Comparison of ENCODE assay signal across 11 mouse cellular contexts in the genomic region with DNA sequence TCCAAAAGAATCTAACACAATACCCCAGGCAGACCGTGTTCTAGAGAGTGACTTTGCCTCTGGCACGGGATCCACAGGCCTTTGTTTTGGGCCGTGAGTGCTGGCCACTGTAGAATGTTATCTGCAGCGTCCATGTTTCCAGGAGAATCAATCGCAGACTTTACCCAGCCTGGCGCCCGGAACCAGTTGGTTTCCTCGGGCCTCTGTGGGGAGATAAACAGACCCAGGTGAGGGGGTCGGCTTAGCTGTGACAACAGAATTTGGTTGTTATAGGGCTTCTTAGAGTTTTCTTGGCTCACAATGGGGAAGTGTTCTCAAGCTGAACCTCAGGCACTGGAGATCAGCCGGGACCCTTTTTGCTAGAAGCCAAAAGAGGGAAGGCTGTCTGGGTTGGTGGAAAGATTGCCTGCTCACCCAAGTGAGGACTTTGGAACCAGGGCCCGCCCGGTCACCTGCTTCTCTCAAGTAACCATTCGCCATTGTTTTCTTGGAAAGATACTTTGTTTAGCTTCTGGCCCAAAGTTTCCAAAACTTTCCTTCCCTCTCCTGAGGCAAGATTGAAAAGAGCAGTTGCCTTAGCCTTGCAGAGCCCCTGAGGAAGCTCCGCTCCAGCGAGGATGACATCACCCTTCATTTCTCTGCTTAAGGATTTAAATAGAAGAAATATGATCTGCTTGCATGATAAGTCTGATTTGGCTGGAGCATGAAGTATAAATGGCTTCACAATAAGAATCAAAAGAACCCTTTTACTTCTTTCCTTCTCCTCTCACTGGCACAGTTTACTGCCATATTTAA. TPM values are rescaled to one million over a fixed set of nuclear protein-coding genes. Genes with fewer than 3 reads are reported as not detected.
DNase-seq lines count a peak whose midpoint lies in the region; ATAC-seq and TF ChIP-seq lines count a peak whose summit lies in the region.
"Had no signal": no experiment of that assay in that cellular context is flagged by ENCODE, and none has a peak within 500 bp of the region (broad histone marks: within the 10 kb centered on the region; RNA-seq: fewer than 3 reads in every experiment).

No protein-coding gene starts in this region.

- whole genome bisulfite sequencing in liver, embryonic 16.5 days (ENCODE audit: insufficient replicate concordance): 22% methylated on average over 15 of the region's 15 CpGs

- peak; percentile 34 for ATAC-seq in common myeloid progenitor, adult 5-6 weeks (replicated peaks; ENCODE audit: low read depth, poor library complexity, severe bottlenecking)
- peak; percentile 5; the same call in 1 of the 2 replicates for ATAC-seq in liver, embryonic 16.5 days (ENCODE audit: low read depth)
- no peak for ATAC-seq in inflammation-experienced regulatory T-cells, adult 6 months

- peaks cover 20% of the 10 kb centered on the region for H3K27me3 ChIP-seq in liver, embryonic 16.5 days (ENCODE audit: control insufficient read depth, insufficient read depth, low read depth, low read length)

- no peak overlapping the region for H3K4me3 ChIP-seq in liver, embryonic 16.5 days (ENCODE audit: low read depth, low read length)
- no peak overlapping the region for H3K4me3 ChIP-seq in layer of hippocampus, adult 2 months
- H3K4me3 ChIP-seq: erythroblast, embryonic 14.5 days had no signal

- peak overlapping the region; percentile 10; the same call in 1 of the 2 replicates for H3K4me2 ChIP-seq in liver, embryonic 16.5 days (ENCODE audit: low read depth, low read length)

- DNase-seq in MEL-GATA-1-ER (ENCODE audit: extremely low read depth, low read depth): peak; percentile 57
- peak; percentile 67 for DNase-seq in kidney, adult 9 months
- DNase-seq in layer of hippocampus, adult 2 months (ENCODE audit: low spot score in 2 of 2): no peak
- DNase-seq in cerebellum, adult 9-11 months: no peak
- DNase-seq: adrenal gland, postnatal 14 days; cerebellum, adult 18-20 months; lung, postnatal 4 days had no signal

- no peak overlapping the region for H3K9ac ChIP-seq in liver, embryonic 16.5 days (ENCODE audit: low read depth, low read length)

- no peaks in the 10 kb centered on the region for H3K9me3 ChIP-seq in liver, embryonic 16.5 days (replicated peaks; ENCODE audit: control insufficient read depth, low read length)

- H3K4me1 ChIP-seq in liver, embryonic 16.5 days (ENCODE audit: control insufficient read depth, low read depth, low read length): peaks cover 22% of the 10 kb centered on the region

- TF ChIP-seq CTCF in layer of hippocampus, adult 2 months (conservative IDR thresholded peaks at IDR 0.05): no peak

- H3K27ac ChIP-seq in liver, embryonic 16.5 days (ENCODE audit: low read length): peak overlapping the region; percentile 16; the same call in 1 of the 2 replicates
- no peak overlapping the region for H3K27ac ChIP-seq in layer of hippocampus, adult 2 months

- no peaks in the 10 kb centered on the region for H3K36me3 ChIP-seq in liver, embryonic 16.5 days (ENCODE audit: control insufficient read depth, insufficient read depth)

RNA-seq across cellular contexts. Expression of a gene that starts 3.6 kb away (rescaled TPM):
- 1.0 and 1.6 TPM in 2 replicates for total RNA-seq in common myeloid progenitor, adult 5-6 weeks (2017)
- polyA plus RNA-seq in liver, embryonic 16.5 days (2015; fragmentation: Nextera tagmentation; extraction: Ambion mirVana): 2.9 and 3.8 TPM in 2 replicates
- under 1 TPM; 0.49 to 0.66 TPM for total RNA-seq in layer of hippocampus, adult 2 months (2021)
- polyA plus RNA-seq in inflammation-experienced regulatory T-cells, adult 6 months (2017; shearing (Covaris generic)): 1 to 10 TPM; 3.9 to 6.5 (median 5.1) TPM
- polyA plus RNA-seq: erythroblast, embryonic 14.5 days had no signal

RNA-seq across cellular contexts. Expression of a gene that starts 11.3 kb away (rescaled TPM):
- 12.7 and 13.0 TPM in 2 replicates for total RNA-seq in common myeloid progenitor, adult 5-6 weeks (2017)
- 4.0 and 4.1 TPM in 2 replicates for polyA plus RNA-seq in liver, embryonic 16.5 days (2015; fragmentation: Nextera tagmentation; extraction: Ambion mirVana)
- total RNA-seq in layer of hippocampus, adult 2 months (2021): 1 to 10 TPM; 5.1 to 5.3 TPM
- polyA plus RNA-seq in inflammation-experienced regulatory T-cells, adult 6 months (2017; shearing (Covaris generic)): 10 to 100 TPM in 2 of 3 experiments, 1 to 10 TPM in 1; 8.2 to 16.0 (median 15.3) TPM
- polyA plus RNA-seq: erythroblast, embryonic 14.5 days had no signal

RNA-seq across cellular contexts. Expression of a gene that starts 26.4 kb away (rescaled TPM):
- total RNA-seq in common myeloid progenitor, adult 5-6 weeks (2017): 11.9 and 22.1 TPM in 2 replicates
- 2.6 and 3.1 TPM in 2 replicates for polyA plus RNA-seq in liver, embryonic 16.5 days (2015; fragmentation: Nextera tagmentation; extraction: Ambion mirVana)
- 10 to 100 TPM; 22.9 to 24.8 TPM for total RNA-seq in layer of hippocampus, adult 2 months (2021)
- polyA plus RNA-seq in inflammation-experienced regulatory T-cells, adult 6 months (2017; shearing (Covaris generic)): 10 to 100 TPM in 2 of 3 experiments, 1 to 10 TPM in 1; 5.0 to 15.1 (median 10.5) TPM

RNA-seq across cellular contexts. Expression of a gene that starts 45.0 kb away (rescaled TPM):
- 36.7 and 65.1 TPM in 2 replicates for total RNA-seq in common myeloid progenitor, adult 5-6 weeks (2017)
- 8.3 and 9.4 TPM in 2 replicates for polyA plus RNA-seq in liver, embryonic 16.5 days (2015; fragmentation: Nextera tagmentation; extraction: Ambion mirVana)
- 1 to 10 TPM; 1.6 to 2.4 TPM for total RNA-seq in layer of hippocampus, adult 2 months (2021)
- polyA plus RNA-seq in inflammation-experienced regulatory T-cells, adult 6 months (2017; shearing (Covaris generic)): 100 to 1,000 TPM; 208 to 375 (median 335) TPM
- polyA plus RNA-seq: erythroblast, embryonic 14.5 days had no signal

RNA-seq across cellular contexts. Expression of a gene that starts 51.0 kb away (rescaled TPM):
- total RNA-seq in common myeloid progenitor, adult 5-6 weeks (2017): 0.39 and 2.1 TPM in 2 replicates
- polyA plus RNA-seq in liver, embryonic 16.5 days (2015; fragmentation: Nextera tagmentation; extraction: Ambion mirVana): 0.41 and 1.2 TPM in 2 replicates
- total RNA-seq in layer of hippocampus, adult 2 months (2021): 1 to 10 TPM in 1 of 2 experiments, under 1 TPM in 1; 0.82 to 1.4 TPM
- polyA plus RNA-seq in inflammation-experienced regulatory T-cells, adult 6 months (2017; shearing (Covaris generic)): 10 to 100 TPM; 16.6 to 23.0 (median 20.6) TPM
- polyA plus RNA-seq: erythroblast, embryonic 14.5 days had no signal

Comparison
In these comparisons a context has a peak if more than half of its experiments do, and no peak if none do; other contexts are left out.
1. DNase-seq: peak in MEL-GATA-1-ER (single experiment) and kidney, adult 9 months (single experiment); none in layer of hippocampus, adult 2 months (0 of 2) and cerebellum, adult 9-11 months (single experiment).